Mouse (Mus musculus): Measurements from ENCODE around the gene Galnt17. TPM values are rescaled to one million over a fixed set of nuclear protein-coding genes. Genes with fewer than 3 reads are reported as not detected.

Galnt17 gene
- polyA plus RNA-seq, 2 experiments = 3.4 to 5.9 TPM

DNA sequence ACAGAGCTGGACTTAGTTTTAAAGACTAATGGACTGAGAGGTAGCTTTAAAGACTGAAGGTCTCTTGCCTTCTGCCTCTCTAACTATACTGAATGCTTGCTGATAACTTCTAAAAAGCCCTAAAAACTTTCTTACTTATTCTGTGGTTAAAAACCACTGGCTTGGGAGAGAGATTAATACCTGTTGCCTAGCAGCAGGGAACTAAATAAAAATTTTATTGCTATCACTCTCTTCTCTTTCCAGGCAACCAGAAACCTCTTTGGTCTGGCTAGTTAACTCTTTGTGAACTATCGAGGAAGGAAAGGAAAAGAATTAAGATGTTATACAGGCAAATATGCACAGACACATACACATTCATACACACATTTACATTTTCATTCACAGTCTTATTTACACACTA is 377.3 kb downstream of the Galnt17 start:
- Histone ChIP-seq H3K9ac (ENCODE audit: low read depth, low read length, severe bottlenecking) (no peak overlapping the region), H3K4me2 (replicated peaks; ENCODE audit: low read depth, low read length, severe bottlenecking) (no peak overlapping the region), H3K9me3 (ENCODE audit: control insufficient read depth, low read length) (no peaks in the 10 kb centered on the region), H3K27ac (replicated peaks; ENCODE audit: low read depth, low read length) (no peak overlapping the region), H3K4me3 (replicated peaks; ENCODE audit: low read length) (no peak overlapping the region), H3K36me3 (ENCODE audit: control insufficient read depth, insufficient read depth, low read length) (no peaks in the 10 kb centered on the region), H3K27me3 (ENCODE audit: control insufficient read depth, insufficient read depth, low read length) (no peaks in the 10 kb centered on the region), H3K4me1 (ENCODE audit: control insufficient read depth, insufficient read depth, low read length) (peaks cover 11% of the 10 kb centered on the region; the same call in 1 of the 2 replicates)
- no peak for TF ChIP-seq POLR2A (IDR thresholded peaks at IDR 0.05; ENCODE audit: borderline replicate concordance, extremely low read depth, insufficient read depth, insufficient read length)
- DNase-seq (ENCODE audit: low spot score) = peak; percentile 74
- 23% methylated on average over 1 of the region's 1 CpGs for WGBS
- ATAC-seq (ENCODE audit: low FRiP score, low read depth) = peak; percentile 63; the same call in 1 of the 2 replicates

- H3K4me2 ChIP-seq (replicated peaks; ENCODE audit: low read depth, low read length, severe bottlenecking) = no peak overlapping the region
- WGBS = 58% methylated on average over 8 of the region's 8 CpGs
- no peak for TF ChIP-seq POLR2A (IDR thresholded peaks at IDR 0.05; ENCODE audit: borderline replicate concordance, extremely low read depth, insufficient read depth, insufficient read length)
- H3K27ac ChIP-seq (replicated peaks; ENCODE audit: low read depth, low read length) = no peak overlapping the region
- peak; percentile 69 for ATAC-seq (ENCODE audit: low FRiP score, low read depth)
- peaks cover 18% of the 10 kb centered on the region for H3K4me1 ChIP-seq (ENCODE audit: control insufficient read depth, insufficient read depth, low read length)
- H3K9ac ChIP-seq (ENCODE audit: low read depth, low read length, severe bottlenecking) = no peak overlapping the region
- peak; percentile 82 for DNase-seq (ENCODE audit: low spot score)
- no peaks in the 10 kb centered on the region for H3K36me3 ChIP-seq (ENCODE audit: control insufficient read depth, insufficient read depth, low read length)
- H3K4me3 ChIP-seq (replicated peaks; ENCODE audit: low read length) = no peak overlapping the region
- no peaks in the 10 kb centered on the region for H3K27me3 ChIP-seq (ENCODE audit: control insufficient read depth, insufficient read depth, low read length)
- no peaks in the 10 kb centered on the region for H3K9me3 ChIP-seq (ENCODE audit: control insufficient read depth, low read length)
Observed at GRCm38 (mm10) chr5:130927794-130928149, 380.5 kb downstream of the Galnt17 start.

- 63% methylated on average over 3 of the region's 3 CpGs for WGBS
Observed at GRCm38 (mm10) chr5:130927138-130927793, 381.0 kb downstream of the Galnt17 start.

GRCm38 (mm10) chr5:130925681-130926080 is 382.6 kb downstream of the Galnt17 start:
- DNase-seq (ENCODE audit: low spot score) (no peak), ATAC-seq (ENCODE audit: low FRiP score, low read depth) (no peak)
- Histone ChIP-seq H3K4me1 (ENCODE audit: control insufficient read depth, insufficient read depth, low read length) (peaks cover 18% of the 10 kb centered on the region), H3K4me2 (replicated peaks; ENCODE audit: low read depth, low read length, severe bottlenecking) (no peak overlapping the region), H3K9me3 (ENCODE audit: control insufficient read depth, low read length) (no peaks in the 10 kb centered on the region), H3K36me3 (ENCODE audit: control insufficient read depth, insufficient read depth, low read length) (no peaks in the 10 kb centered on the region), H3K4me3 (replicated peaks; ENCODE audit: low read length) (no peak overlapping the region), H3K9ac (ENCODE audit: low read depth, low read length, severe bottlenecking) (no peak overlapping the region), H3K27ac (replicated peaks; ENCODE audit: low read depth, low read length) (no peak overlapping the region), H3K27me3 (ENCODE audit: control insufficient read depth, insufficient read depth, low read length) (no peaks in the 10 kb centered on the region)
- no peak for TF ChIP-seq POLR2A (IDR thresholded peaks at IDR 0.05; ENCODE audit: borderline replicate concordance, extremely low read depth, insufficient read depth, insufficient read length)
- WGBS = 88% methylated on average over 7 of the region's 7 CpGs

More at GRCm38 (mm10) chr5:130927138-130927793, 381.0 kb downstream of the Galnt17 start:
- Histone ChIP-seq H3K4me1 (ENCODE audit: control insufficient read depth, insufficient read depth, low read length) (peaks cover 18% of the 10 kb centered on the region), H3K27me3 (ENCODE audit: control insufficient read depth, insufficient read depth, low read length) (no peaks in the 10 kb centered on the region), H3K9ac (ENCODE audit: low read depth, low read length, severe bottlenecking) (no peak overlapping the region), H3K9me3 (ENCODE audit: control insufficient read depth, low read length) (no peaks in the 10 kb centered on the region), H3K36me3 (ENCODE audit: control insufficient read depth, insufficient read depth, low read length) (no peaks in the 10 kb centered on the region), H3K27ac (replicated peaks; ENCODE audit: low read depth, low read length) (no peak overlapping the region), H3K4me3 (replicated peaks; ENCODE audit: low read length) (no peak overlapping the region), H3K4me2 (replicated peaks; ENCODE audit: low read depth, low read length, severe bottlenecking) (no peak overlapping the region)
- no peak for ATAC-seq (ENCODE audit: low FRiP score, low read depth)
- no peak for TF ChIP-seq POLR2A (IDR thresholded peaks at IDR 0.05; ENCODE audit: borderline replicate concordance, extremely low read depth, insufficient read depth, insufficient read length)
- no peak for DNase-seq (ENCODE audit: low spot score)

- Histone ChIP-seq H3K9ac (ENCODE audit: low read depth, low read length, severe bottlenecking) (no peak overlapping the region), H3K4me2 (replicated peaks; ENCODE audit: low read depth, low read length, severe bottlenecking) (no peak overlapping the region), H3K4me3 (replicated peaks; ENCODE audit: low read length) (no peak overlapping the region), H3K36me3 (ENCODE audit: control insufficient read depth, insufficient read depth, low read length) (no peaks in the 10 kb centered on the region), H3K9me3 (ENCODE audit: control insufficient read depth, low read length) (no peaks in the 10 kb centered on the region), H3K4me1 (ENCODE audit: control insufficient read depth, insufficient read depth, low read length) (peaks cover 15% of the 10 kb centered on the region), H3K27ac (replicated peaks; ENCODE audit: low read depth, low read length) (no peak overlapping the region), H3K27me3 (ENCODE audit: control insufficient read depth, insufficient read depth, low read length) (no peaks in the 10 kb centered on the region)
- TF ChIP-seq POLR2A (IDR thresholded peaks at IDR 0.05; ENCODE audit: borderline replicate concordance, extremely low read depth, insufficient read depth, insufficient read length) = no peak
- DNase-seq (ENCODE audit: low spot score) (peak; percentile 6), ATAC-seq (ENCODE audit: low FRiP score, low read depth) (no peak)
- WGBS = 26% methylated on average over 2 of the region's 2 CpGs
Observed at GRCm38 (mm10) chr5:130924245-130924827, 384.0 kb downstream of the Galnt17 start.
